Mouse (Mus musculus) liver, embryonic 11.5 days (tissue): Measurements from ENCODE around the gene Tas2r137. TPM values are rescaled to one million over a fixed set of nuclear protein-coding genes. Genes with fewer than 3 reads are reported as not detected.

Source experiments
- ATAC-seq: fragments of 200-750 bp; cut with Nextera tagmentation; replicated peaks from 2 replicates; pipeline ENCODE4 v1.8.0; 2017; ENCODE audit warnings: moderate number of reproducible peaks, mild to moderate bottlenecking, moderate TSS enrichment, moderate library complexity; ENCODE audit not compliant: low FRiP score
- DNase-seq: peaks from one replicate; pipeline ENCODE4 v3.0.0-alpha.2; 2017; ENCODE audit warnings: low spot score
- H3K27ac ChIP-seq: fragments of 300-500 bp; sonication (generic); 2 replicates; pipeline ENCODE4 v1.5.1; 2014; ENCODE audit warnings: mild to moderate bottlenecking, low read depth, low read length, control low read depth
- H3K27me3 ChIP-seq: fragments of 300-500 bp; sonication (generic); replicated peaks from 2 replicates; pipeline ENCODE4 v1.6.1; 2014; ENCODE audit warnings: low read length, mixed read lengths; ENCODE audit not compliant: control insufficient read depth, insufficient read depth
- H3K36me3 ChIP-seq: fragments of 300-500 bp; sonication (generic); 2 replicates; pipeline ENCODE4 v1.6.1; 2014; ENCODE audit warnings: mild to moderate bottlenecking, low read length, moderate library complexity, mixed read lengths; ENCODE audit not compliant: control insufficient read depth, insufficient read depth
- H3K4me1 ChIP-seq: fragments of 300-500 bp; sonication (generic); replicated peaks from 2 replicates; pipeline ENCODE4 v1.6.1; 2014; ENCODE audit warnings: low read length, mixed read lengths; ENCODE audit not compliant: control insufficient read depth, insufficient read depth
- H3K4me2 ChIP-seq: fragments of 300-500 bp; sonication (generic); 2 replicates; pipeline ENCODE4 v1.6.1; 2014; ENCODE audit warnings: mild to moderate bottlenecking, control low read depth, moderate library complexity
- H3K4me3 ChIP-seq: fragments of 300-500 bp; sonication (generic); 2 replicates; pipeline ENCODE4 v1.5.1; 2014; ENCODE audit warnings: low read depth, low read length, control low read depth
- H3K9ac ChIP-seq: fragments of 300-500 bp; sonication (generic); 2 replicates; pipeline ENCODE4 v1.6.1; 2014; ENCODE audit warnings: low read depth, low read length, control low read depth
- H3K9me3 ChIP-seq: fragments of 300-500 bp; sonication (generic); 2 replicates; pipeline ENCODE4 v1.6.1; 2016; ENCODE audit warnings: low read length, inconsistent platforms, mixed read lengths; ENCODE audit not compliant: control insufficient read depth
- WGBS: fragments of 180-500 bp; shearing (Covaris S2); extraction: QIAGEN DNeasy Blood & Tissue Kit; methylation state at CpG from one replicate; pipeline ENCODE4 v1.1.7; 2014; 5-methylcytosine and 5-hydroxymethylcytosine counted together
- polyA plus RNA-seq: library from polyadenylated mRNA; unstranded; fragments of >200 nt; fragmentation: Nextera tagmentation; extraction: Ambion mirVana; gene quantifications from 2 replicates; pipeline ENCODE4 v1.2.1, GENCODE M21; 2014

Gene Tas2r137
- polyA plus RNA-seq, 1 experiment from 2014 or later = not detected

DNA sequence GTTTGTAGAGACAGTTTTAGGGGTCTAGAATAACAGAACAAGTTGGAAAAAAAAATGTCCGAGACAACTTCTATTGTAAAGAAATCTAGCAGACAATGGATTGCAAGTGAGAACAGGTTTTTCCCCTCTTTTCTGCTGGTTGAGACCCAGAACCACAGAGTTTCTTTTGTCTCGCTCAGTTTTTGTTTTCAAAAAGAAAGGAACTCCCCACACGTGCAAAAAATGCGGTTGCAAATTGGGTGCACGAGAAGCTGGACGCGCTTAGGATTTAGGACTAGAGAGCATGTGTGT, 19.4 kb upstream of the Tas2r137 start:
- H3K27me3 ChIP-seq = no peaks in the 10 kb centered on the region
- peak overlapping the region; percentile 87 for H3K9ac ChIP-seq
- 1% methylated on average over 7 of the region's 7 CpGs for WGBS
- H3K4me2 ChIP-seq = peak overlapping the region; percentile 87
- ATAC-seq = no peak
- H3K36me3 ChIP-seq = peaks cover 16% of the 10 kb centered on the region
- H3K4me1 ChIP-seq = no peaks in the 10 kb centered on the region; the same call in 1 of the 2 replicates
- peak overlapping the region; percentile 87 for H3K27ac ChIP-seq
- peak overlapping the region; percentile 82 for H3K4me3 ChIP-seq
- no peaks in the 10 kb centered on the region for H3K9me3 ChIP-seq
- no peak for DNase-seq

DNA sequence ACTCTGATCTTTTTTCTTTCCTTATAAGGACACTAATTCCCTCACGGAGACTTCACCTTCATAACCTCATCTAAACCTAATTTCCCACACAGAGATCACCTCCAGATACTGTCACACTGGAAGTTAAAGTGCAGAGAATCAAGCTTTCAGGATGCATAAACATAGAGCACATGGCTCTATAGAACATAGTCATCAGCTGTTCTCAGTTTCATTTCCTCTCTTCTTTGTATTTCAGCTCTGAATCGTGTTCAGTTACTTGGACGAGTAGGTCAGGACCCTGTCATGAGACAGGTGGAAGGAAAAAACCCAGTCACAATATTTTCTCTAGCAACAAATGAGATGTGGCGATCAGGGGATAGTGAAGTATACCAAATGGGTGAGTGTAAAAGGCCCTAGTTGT, 14.9 kb upstream of the Tas2r137 start:
- WGBS = 84% methylated on average over 4 of the region's 4 CpGs
- no peak overlapping the region for H3K4me2 ChIP-seq
- H3K27me3 ChIP-seq = no peaks in the 10 kb centered on the region
- H3K9ac ChIP-seq = no peak overlapping the region
- no peak for ATAC-seq
- no peak for DNase-seq
- H3K4me3 ChIP-seq = no peak overlapping the region
- H3K4me1 ChIP-seq = no peaks in the 10 kb centered on the region; the same call in 1 of the 2 replicates
- H3K27ac ChIP-seq = no peak overlapping the region
- peaks cover 33% of the 10 kb centered on the region for H3K36me3 ChIP-seq
- H3K9me3 ChIP-seq = no peaks in the 10 kb centered on the region

DNA sequence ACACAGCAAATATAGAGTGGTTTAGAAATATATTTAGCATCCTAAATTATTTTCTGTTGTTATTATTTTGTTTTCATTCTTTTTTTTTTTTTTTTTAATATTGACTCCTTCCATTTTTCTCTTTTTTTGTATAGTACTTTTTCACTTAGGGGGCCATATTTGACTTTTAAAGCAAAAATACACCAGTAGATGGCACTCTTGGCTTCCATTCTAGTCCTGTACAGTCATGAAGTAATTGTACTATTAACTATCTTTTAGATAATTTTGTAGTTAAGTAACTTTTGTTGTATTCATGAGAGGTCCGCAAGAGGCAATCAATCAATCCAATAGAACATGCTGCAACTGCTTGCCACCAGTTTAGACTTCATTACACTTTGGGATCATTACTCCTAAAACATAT, 11.3 kb upstream of the Tas2r137 start:
- no peak overlapping the region for H3K4me3 ChIP-seq
- no peak overlapping the region for H3K27ac ChIP-seq
- H3K36me3 ChIP-seq = peaks cover 37% of the 10 kb centered on the region
- H3K9me3 ChIP-seq = no peaks in the 10 kb centered on the region
- H3K4me1 ChIP-seq = no peaks in the 10 kb centered on the region
- no peaks in the 10 kb centered on the region for H3K27me3 ChIP-seq
- 83% methylated on average over 1 of the region's 1 CpGs for WGBS
- no peak overlapping the region for H3K9ac ChIP-seq
- DNase-seq (no peak), ATAC-seq (no peak)
- H3K4me2 ChIP-seq = no peak overlapping the region

DNA sequence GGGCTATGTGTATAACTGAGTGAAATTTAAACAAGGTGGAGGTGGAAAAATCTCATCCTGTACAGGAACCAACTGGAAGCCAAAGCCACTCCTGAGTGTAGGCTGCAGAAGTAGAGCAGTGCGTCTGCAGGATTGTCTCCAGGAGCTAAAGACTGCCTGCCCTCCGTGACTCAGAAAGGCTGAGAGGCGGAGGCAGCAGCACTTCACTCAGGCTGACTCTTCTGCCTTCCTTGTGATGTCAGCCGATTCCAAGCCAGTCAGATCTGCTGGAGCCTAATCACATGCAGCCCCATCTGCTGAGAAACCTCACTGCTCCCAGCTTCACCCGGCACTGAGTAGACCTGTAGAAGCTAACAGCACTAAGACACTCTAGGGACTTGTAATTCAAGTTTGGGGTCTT, 8.7 kb upstream of the Tas2r137 start:
- DNase-seq (no peak), ATAC-seq (no peak)
- Histone ChIP-seq H3K4me2 (no peak overlapping the region), H3K27me3 (no peaks in the 10 kb centered on the region), H3K9me3 (no peaks in the 10 kb centered on the region), H3K4me3 (no peak overlapping the region), H3K27ac (no peak overlapping the region), H3K36me3 (peaks cover 27% of the 10 kb centered on the region), H3K4me1 (no peaks in the 10 kb centered on the region), H3K9ac (no peak overlapping the region)
- WGBS = 90% methylated on average over 5 of the region's 5 CpGs

DNA sequence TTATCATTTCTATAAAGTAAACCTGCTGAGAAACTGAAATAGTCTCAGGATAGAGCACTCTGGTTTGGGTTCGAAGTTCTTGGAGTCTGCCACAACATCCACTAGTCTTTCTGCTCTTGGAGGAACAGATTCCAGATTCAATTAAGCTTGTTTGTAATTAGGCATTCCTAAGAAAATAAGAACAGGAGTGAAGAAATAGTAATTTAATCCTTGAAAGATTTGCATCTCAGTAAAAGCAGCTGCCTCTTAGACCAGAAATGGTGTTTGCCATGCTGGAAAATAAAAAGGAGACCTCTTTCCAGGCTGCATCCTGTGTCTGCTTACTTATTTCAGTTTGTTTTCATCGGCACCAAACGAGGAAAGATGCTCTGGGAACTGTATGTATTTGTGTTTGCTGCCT, 2.2 kb downstream of the Tas2r137 start, which contains the start of gene Tas2r108:
Gene Tas2r108, plus strand, starts transcription at position 301 of the 400 bp plus-strand sequence.
- H3K9ac ChIP-seq = no peak within 1 kb of the TSS
- no peaks in the 10 kb centered on the region for H3K36me3 ChIP-seq
- no peak within 1 kb of the TSS for H3K4me2 ChIP-seq
- H3K4me3 ChIP-seq = no peak within 1 kb of the TSS
- H3K4me1 ChIP-seq = no peaks in the 10 kb centered on the region
- H3K27me3 ChIP-seq = no peaks in the 10 kb centered on the region
- H3K27ac ChIP-seq = no peak within 1 kb of the TSS
- no peaks in the 10 kb centered on the region for H3K9me3 ChIP-seq
- DNase-seq (no peak), ATAC-seq (no peak)
- WGBS = 90% methylated on average over 3 of the region's 3 CpGs

DNA sequence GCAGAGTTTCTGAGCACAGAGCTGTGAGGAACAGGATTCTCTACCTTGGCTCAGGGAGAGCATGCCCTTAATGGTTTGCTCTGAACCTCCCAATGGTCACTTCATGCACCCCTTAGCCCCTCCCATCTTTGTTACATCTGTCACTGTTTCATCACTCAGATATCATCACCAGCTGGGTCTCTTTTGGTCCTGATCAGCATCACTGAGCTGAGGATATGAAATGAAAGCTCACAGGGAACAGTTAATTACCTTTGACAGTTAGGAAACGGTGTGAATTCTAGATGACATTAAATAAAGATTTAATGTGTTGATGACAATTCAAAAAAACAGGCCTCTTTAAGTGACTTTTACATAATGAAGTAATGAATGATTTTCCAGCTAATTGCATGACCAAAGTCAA, 28.4 kb downstream of the Tas2r137 start, which contains the start of gene Prss37:
Gene Prss37, minus strand, starts transcription at position 101 of the 400 bp plus-strand sequence.
- no peak for ATAC-seq
- no peak for DNase-seq
- Histone ChIP-seq H3K4me3 (no peak within 1 kb of the TSS), H3K4me2 (no peak within 1 kb of the TSS), H3K9me3 (no peaks in the 10 kb centered on the region), H3K9ac (no peak within 1 kb of the TSS), H3K27ac (no peak within 1 kb of the TSS), H3K4me1 (no peaks in the 10 kb centered on the region), H3K36me3 (no peaks in the 10 kb centered on the region), H3K27me3 (no peaks in the 10 kb centered on the region)
- WGBS = 79% methylated on average over 1 of the region's 1 CpGs

Other genes with a start within 250 kb of the Tas2r137 start
- gene Agk, start 166.1 kb upstream of the Tas2r137 start, polyA plus RNA-seq = 35.8 and 40.1 TPM in 2 replicates
- gene E330009J07Rik, start 55.1 kb upstream of the Tas2r137 start, polyA plus RNA-seq = 4.7 and 5.5 TPM in 2 replicates
- not detected in 2 replicates for gene Wee2, start 52.1 kb upstream of the Tas2r137 start, polyA plus RNA-seq
- 161 and 179 TPM in 2 replicates for gene Ssbp1, start 19.9 kb upstream of the Tas2r137 start, polyA plus RNA-seq
- gene Tas2r108, start 2.3 kb downstream of the Tas2r137 start, polyA plus RNA-seq = not detected in 2 replicates
- gene Prss37, start 28.3 kb downstream of the Tas2r137 start, polyA plus RNA-seq = not detected in 2 replicates
- gene Olfr461, start 63.8 kb downstream of the Tas2r137 start, polyA plus RNA-seq = 0.08 and 0.11 TPM in 2 replicates
- gene Olfr460, start 78.3 kb downstream of the Tas2r137 start, polyA plus RNA-seq = not detected in 2 replicates
- gene Clec5a, start 94.6 kb downstream of the Tas2r137 start, polyA plus RNA-seq = 2.5 and 3.4 TPM in 2 replicates
- not detected in 2 replicates for gene Tas2r138, start 122.1 kb downstream of the Tas2r137 start, polyA plus RNA-seq
- 0.12 and 0.65 TPM in 2 replicates for gene Mgam, start 137.6 kb downstream of the Tas2r137 start, polyA plus RNA-seq